Mouse (Mus musculus) thymus, postnatal 4 days (tissue): ENCODE results near the gene Cilp.

Experiments used
- DNase-seq: peaks from one replicate; pipeline ENCODE4 v3.0.0; 2021

Cilp gene

GRCm38 (mm10) chr9:65297056-65297455 lies 32.1 kb downstream of the Cilp start:
- no peak for DNase-seq

GRCm38 (mm10) chr9:65298761-65299160 lies 33.8 kb downstream of the Cilp start:
- no peak for DNase-seq

GRCm38 (mm10) chr9:65299650-65300049 lies 34.7 kb downstream of the Cilp start:
- DNase-seq: no peak

- no peak for DNase-seq
Observed at GRCm38 (mm10) chr9:65302327-65302983, 37.5 kb downstream of the Cilp start.

- DNase-seq: no peak
Observed at GRCm38 (mm10) chr9:65303586-65303985, 38.6 kb downstream of the Cilp start.

- no peak for DNase-seq
Observed at GRCm38 (mm10) chr9:65304300-65304699, 39.3 kb downstream of the Cilp start.

- DNase-seq: no peak
Observed at GRCm38 (mm10) chr9:65306672-65307071, 41.7 kb downstream of the Cilp start.

- no peak for DNase-seq
Observed at GRCm38 (mm10) chr9:65308011-65308410, 43.0 kb downstream of the Cilp start.

- DNase-seq: no peak
Observed at GRCm38 (mm10) chr9:65312669-65313357, 47.8 kb downstream of the Cilp start.

- DNase-seq: no peak
Observed at GRCm38 (mm10) chr9:65313846-65314245, 48.9 kb downstream of the Cilp start.

GRCm38 (mm10) chr9:65322255-65322900 lies 57.4 kb downstream of the Cilp start:
- no peak for DNase-seq

GRCm38 (mm10) chr9:65325971-65326370 lies 61.0 kb downstream of the Cilp start:
- no peak for DNase-seq

- DNase-seq: no peak
Observed at GRCm38 (mm10) chr9:65327371-65327770, 62.4 kb downstream of the Cilp start.
